Comparison of ENCODE assay signal across 8 mouse cellular contexts in genomic region chr7:90040581-90041340, GRCm38 (mm10). TPM values are rescaled to one million over a fixed set of nuclear protein-coding genes. Genes with fewer than 3 reads are reported as not detected.
A peak's percentile ranks its signal among the peaks of the same experiment; 100 is the strongest.
DNase-seq lines count a peak whose midpoint lies in the region; ATAC-seq and TF ChIP-seq lines count a peak whose summit lies in the region.

No protein-coding gene starts in this region.

- TF ChIP-seq CTCF in heart, adult 2 months (IDR thresholded peaks at IDR 0.05), result no peak
- no peak for TF ChIP-seq CTCF in testis, adult 2 months (IDR thresholded peaks at IDR 0.05; ENCODE audit: control insufficient read depth, insufficient read depth, insufficient replicate concordance, low read depth, low read length)

- WGBS in heart, adult 2 months, result 42% methylated on average over 11 of the region's 11 CpGs
- 73% methylated on average over 11 of the region's 11 CpGs for WGBS in limb, embryonic 13.5 days

- no peak overlapping the region for H3K4me3 ChIP-seq in heart, adult 2 months
- no peak overlapping the region for H3K4me3 ChIP-seq in limb, embryonic 13.5 days
- no peak overlapping the region for H3K4me3 ChIP-seq in testis, adult 2 months (ENCODE audit: control insufficient read depth, low read depth, low read length)

- ATAC-seq in limb, embryonic 13.5 days (ENCODE audit: low FRiP score, low read depth), result no peak

- H3K9ac ChIP-seq in heart, adult 2 months (ENCODE audit: low read depth, low read length), result no peak overlapping the region
- H3K9ac ChIP-seq in limb, embryonic 13.5 days, result no peak overlapping the region

- DNase-seq in ovary, postnatal 36 days (ENCODE audit: low spot score), result peak; percentile 44
- DNase-seq in ovary, adult 18-20 months (ENCODE audit: low spot score), result no peak
- peak; percentile 60 to 78 for DNase-seq in heart, adult 2 months
- no peak for DNase-seq in B cell, adult 2 months
- no peak for DNase-seq in MN1 (ENCODE audit: low spot score)
- DNase-seq in cerebellum, postnatal 36 days, result no peak

- peak overlapping the region; percentile 64 for H3K27ac ChIP-seq in heart, adult 2 months
- H3K27ac ChIP-seq in limb, embryonic 13.5 days, result peak overlapping the region; percentile 28; the same call in 1 of the 2 replicates
- H3K27ac ChIP-seq in testis, adult 2 months (ENCODE audit: control insufficient read depth, insufficient read depth, low read depth, low read length), result peak overlapping the region; percentile 63

- H3K79me2 ChIP-seq in heart, adult 2 months (replicated peaks; ENCODE audit: control insufficient read depth, insufficient read depth, low read length), result no peaks in the 10 kb centered on the region

- intact Hi-C loops in heart, adult 2 months (cut with DNase I), result loop anchor here (2.0 kb wide), 1 partner anchor 20 kb away; no protein-coding TSS in a partner anchor

- no peak for TF ChIP-seq POLR2A in heart, adult 2 months (IDR thresholded peaks at IDR 0.05; ENCODE audit: insufficient read depth, low read depth, low read length)
- TF ChIP-seq POLR2A in testis, adult 2 months (IDR thresholded peaks at IDR 0.05; ENCODE audit: control insufficient read depth, low read depth, low read length), result no peak

- no peaks in the 10 kb centered on the region for H3K27me3 ChIP-seq in heart, adult 2 months (ENCODE audit: control insufficient read depth, insufficient read depth, low read length)
- no peaks in the 10 kb centered on the region for H3K27me3 ChIP-seq in limb, embryonic 13.5 days
- no peaks in the 10 kb centered on the region for H3K27me3 ChIP-seq in testis, adult 2 months (ENCODE audit: control insufficient read depth, insufficient read depth, low read length)

- peaks cover 12% of the 10 kb centered on the region for H3K4me1 ChIP-seq in heart, adult 2 months (ENCODE audit: control insufficient read depth, insufficient read depth, low read length)
- H3K4me1 ChIP-seq in limb, embryonic 13.5 days, result peaks cover 23% of the 10 kb centered on the region
- no peaks in the 10 kb centered on the region for H3K4me1 ChIP-seq in testis, adult 2 months (ENCODE audit: control insufficient read depth, insufficient read depth, low read length)

- TF ChIP-seq EP300 in heart, adult 2 months (IDR thresholded peaks at IDR 0.05; ENCODE audit: insufficient read depth, low read depth, low read length), result no peak

- no peak overlapping the region for H3K4me2 ChIP-seq in limb, embryonic 13.5 days (replicated peaks)

- peaks cover 2% of the 10 kb centered on the region; the same call in 1 of the 2 replicates for H3K36me3 ChIP-seq in heart, adult 2 months (ENCODE audit: control insufficient read depth, insufficient read depth, low read length)
- H3K36me3 ChIP-seq in limb, embryonic 13.5 days, result no peaks in the 10 kb centered on the region
- no peaks in the 10 kb centered on the region; the same call in 1 of the 2 replicates for H3K36me3 ChIP-seq in testis, adult 2 months (ENCODE audit: control insufficient read depth, insufficient read depth, low read length)

- no peaks in the 10 kb centered on the region for H3K9me3 ChIP-seq in limb, embryonic 13.5 days

RNA-seq across cellular contexts. Expression of gene Eed, which starts 60.0 kb away (rescaled TPM):
- total RNA-seq in heart, adult 2 months (2021), result 10 to 100 TPM; 24.7 to 27.3 TPM
- 12.0 and 16.8 TPM in 2 replicates for polyA plus RNA-seq in heart, adult 2 months (2012; rRNA removed)
- 77.8 TPM in 2 replicates for polyA plus RNA-seq in limb, embryonic 13.5 days (2015; fragmentation: Nextera tagmentation; extraction: Ambion mirVana)
- 19.5 and 21.8 TPM in 2 replicates for polyA plus RNA-seq in testis, adult 2 months (2012; rRNA removed)

Comparison
In these comparisons a context has a peak if more than half of its experiments do, and no peak if none do; other contexts are left out.
1. DNase-seq: peak in ovary, postnatal 36 days (single experiment) and heart, adult 2 months (2 of 2); none in ovary, adult 18-20 months (single experiment), B cell, adult 2 months (0 of 2), MN1 (single experiment) and cerebellum, postnatal 36 days (0 of 2).
2. Peak in every context shown above with its lines, with median percentiles within 50 percentile points of each other: H3K27ac ChIP-seq.